Mouse (Mus musculus) thymus, adult 2 months (tissue): ENCODE measurements around the gene Mtm1. TPM values are rescaled to one million over a fixed set of nuclear protein-coding genes. Genes with fewer than 3 reads are reported as not detected.

Experiments
- DNase-seq: peaks from one replicate; pipeline ENCODE4 v3.0.0; 2021
- H3K27ac ChIP-seq: fragments of 200-500 bp; 2 replicates; pipeline ENCODE4 v1.5.1; 2012; ENCODE audit warnings: low read length, control low read depth; ENCODE audit not compliant: control insufficient read depth, insufficient read depth
- H3K27me3 ChIP-seq: fragments of 200-500 bp; 2 replicates; pipeline ENCODE4 v1.6.1; 2012; ENCODE audit warnings: mild to moderate bottlenecking, low read length, moderate library complexity, mixed read lengths; ENCODE audit not compliant: control insufficient read depth, insufficient read depth
- H3K36me3 ChIP-seq: fragments of 200-500 bp; 2 replicates; pipeline ENCODE4 v1.6.1; 2012; ENCODE audit warnings: mild to moderate bottlenecking, low read length, moderate library complexity; ENCODE audit not compliant: control insufficient read depth, insufficient read depth
- H3K4me1 ChIP-seq: fragments of 200-500 bp; replicated peaks from 2 replicates; pipeline ENCODE4 v1.6.1; 2012; ENCODE audit warnings: low read length; ENCODE audit not compliant: control insufficient read depth, insufficient read depth
- H3K4me3 ChIP-seq: fragments of 200-500 bp; 2 replicates; pipeline ENCODE4 v1.5.1; 2012; ENCODE audit warnings: mild to moderate bottlenecking, low read length, control low read depth, moderate library complexity; ENCODE audit not compliant: control insufficient read depth, insufficient read depth
- CTCF ChIP-seq: fragments of 200-500 bp; IDR thresholded peaks from 2 replicates; pipeline ENCODE4 v1.5.1; 2012; ENCODE audit warnings: mild to moderate bottlenecking, control low read depth, low read length, moderate library complexity, borderline replicate concordance; ENCODE audit not compliant: control insufficient read depth, poor library complexity, insufficient read depth; ENCODE audit errors: extremely low read depth
- POLR2A ChIP-seq: fragments of 200-500 bp; IDR thresholded peaks from 2 replicates; pipeline ENCODE4 v1.6.1; 2012; ENCODE audit warnings: mild to moderate bottlenecking, low read length, control low read depth, moderate library complexity; ENCODE audit not compliant: control insufficient read depth, poor library complexity, insufficient read depth; ENCODE audit errors: extremely low read depth
- WGBS: fragments of 180-500 bp; shearing (Covaris S2); methylation state at CpG from one replicate; pipeline ENCODE4 v1.1.7; 2018; 5-methylcytosine and 5-hydroxymethylcytosine counted together
- polyA plus RNA-seq: library from polyadenylated mRNA; depleted of rRNA; stranded (reverse); fragments of >200 nt; gene quantifications from 2 replicates; pipeline ENCODE4 v1.2.3, GENCODE M21; 2012

The Mtm1 gene
- polyA plus RNA-seq, 1 experiment = 2.4 TPM

GRCm38 (mm10) chrX:71206595-71206994 is 4.0 kb upstream of the Mtm1 start:
- no peak overlapping the region for H3K4me3 ChIP-seq
- TF ChIP-seq POLR2A (no peak), CTCF (no peak)
- no peaks in the 10 kb centered on the region for H3K4me1 ChIP-seq
- WGBS = 0% methylated on average over 1 of the region's 1 CpGs
- H3K27ac ChIP-seq = no peak overlapping the region
- no peaks in the 10 kb centered on the region for H3K27me3 ChIP-seq
- H3K36me3 ChIP-seq = no peaks in the 10 kb centered on the region
- DNase-seq = no peak

- Histone ChIP-seq H3K4me1 (0 out of 2 replicates have a peak, but pooled peaks cover 2% of the 10 kb centered on the region), H3K4me3 (no peak overlapping the region), H3K36me3 (no peaks in the 10 kb centered on the region), H3K27me3 (no peaks in the 10 kb centered on the region), H3K27ac (no peak overlapping the region)
- DNase-seq = no peak
- no peak for TF ChIP-seq CTCF
- no peak for TF ChIP-seq POLR2A
- WGBS = 90% methylated on average over 4 of the region's 4 CpGs
Observed at GRCm38 (mm10) chrX:71212911-71213310, 2.3 kb downstream of the Mtm1 start.

- TF ChIP-seq POLR2A (no peak), CTCF (no peak)
- 11% methylated on average over 9 of the region's 20 CpGs for WGBS
- no peaks in the 10 kb centered on the region for H3K27me3 ChIP-seq
- DNase-seq = peak; percentile 78
- 0 out of 2 replicates have a peak, but pooled peaks cover 2% of the 10 kb centered on the region for H3K4me1 ChIP-seq
- peak overlapping the region; percentile 88 for H3K4me3 ChIP-seq
- no peaks in the 10 kb centered on the region for H3K36me3 ChIP-seq
- H3K27ac ChIP-seq = no peak overlapping the region
Observed at GRCm38 (mm10) chrX:71214441-71215112, 4.0 kb downstream of the Mtm1 start.

- WGBS = 1% methylated on average over 26 of the region's 27 CpGs
- no peak for TF ChIP-seq POLR2A
- no peak for TF ChIP-seq CTCF
- H3K36me3 ChIP-seq = no peaks in the 10 kb centered on the region
- no peak for DNase-seq
- H3K27me3 ChIP-seq = no peaks in the 10 kb centered on the region
- H3K4me1 ChIP-seq = 0 out of 2 replicates have a peak, but pooled peaks cover 2% of the 10 kb centered on the region
- H3K4me3 ChIP-seq = peak overlapping the region; percentile 88
- H3K27ac ChIP-seq = no peak overlapping the region
Observed at GRCm38 (mm10) chrX:71215113-71215708, 4.6 kb downstream of the Mtm1 start.

- Histone ChIP-seq H3K27ac (no peak overlapping the region), H3K4me3 (no peak overlapping the region), H3K4me1 (0 out of 2 replicates have a peak, but pooled peaks cover 2% of the 10 kb centered on the region), H3K36me3 (no peaks in the 10 kb centered on the region), H3K27me3 (no peaks in the 10 kb centered on the region)
- TF ChIP-seq CTCF (no peak), POLR2A (no peak)
- 90% methylated on average over 2 of the region's 2 CpGs for WGBS
- DNase-seq = no peak
Observed at GRCm38 (mm10) chrX:71216879-71217278, 6.3 kb downstream of the Mtm1 start.

- no peak overlapping the region for H3K27ac ChIP-seq
- TF ChIP-seq POLR2A (no peak), CTCF (no peak)
- H3K4me1 ChIP-seq = 0 out of 2 replicates have a peak, but pooled peaks cover 2% of the 10 kb centered on the region
- no peak for DNase-seq
- H3K4me3 ChIP-seq = no peak overlapping the region
- WGBS = 92% methylated on average over 3 of the region's 3 CpGs
- H3K27me3 ChIP-seq = no peaks in the 10 kb centered on the region
- no peaks in the 10 kb centered on the region for H3K36me3 ChIP-seq
Observed at GRCm38 (mm10) chrX:71218853-71219252, 8.3 kb downstream of the Mtm1 start.
